Mouse (Mus musculus): Measurements from ENCODE around the gene Lrrc75a. TPM values are rescaled to one million over a fixed set of nuclear protein-coding genes. Genes with fewer than 3 reads are reported as not detected.

The Lrrc75a gene
- polyA plus RNA-seq, 1 experiment = 29.0 TPM

DNA sequence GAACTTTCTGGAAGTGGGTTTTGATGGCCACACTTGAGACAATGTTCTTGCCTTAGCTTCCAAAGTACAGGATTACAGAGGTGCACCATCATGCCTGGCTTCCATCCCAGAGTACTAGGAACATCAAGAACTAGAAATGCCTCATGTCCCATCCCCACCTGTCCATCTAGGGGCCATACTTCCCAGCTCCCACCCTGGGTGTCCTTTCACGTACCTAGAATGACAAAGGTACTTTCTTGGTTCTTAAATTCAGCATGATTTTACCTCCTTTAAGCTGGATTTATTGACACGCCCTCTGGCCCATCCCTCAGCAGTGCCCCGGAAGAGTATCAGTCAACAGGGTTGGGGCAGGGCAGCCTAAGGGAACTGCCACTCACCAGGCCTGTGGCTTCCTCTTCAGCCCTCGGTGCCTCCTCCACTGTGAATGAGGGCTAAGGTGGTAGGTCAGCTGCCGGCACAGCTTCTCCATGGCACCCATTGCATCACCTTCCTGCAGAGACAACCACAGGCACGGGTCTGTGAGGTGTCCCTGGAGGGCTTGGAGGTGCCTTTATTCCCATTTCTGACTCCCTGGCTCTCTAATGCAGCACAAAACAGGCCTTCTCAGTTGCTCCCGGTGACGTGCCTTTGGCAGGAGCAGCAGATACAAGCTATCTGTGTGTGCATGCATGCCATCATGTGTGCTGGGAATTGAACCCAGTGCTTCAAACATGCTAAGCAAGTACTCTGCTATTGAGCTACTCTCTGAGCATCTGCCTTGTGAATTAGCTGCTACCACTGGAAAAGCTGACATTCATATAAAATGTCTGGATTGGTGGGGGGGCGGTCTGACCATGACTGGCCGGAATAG is 39.3 kb downstream of the Lrrc75a start:
- 62% methylated on average over 10 of the region's 10 CpGs for WGBS
- DNase-seq = no peak
- TF ChIP-seq POLR2A (IDR thresholded peaks at IDR 0.05; ENCODE audit: borderline replicate concordance, extremely low read depth, low read depth, low read length) (no peak), CTCF (IDR thresholded peaks at IDR 0.05; ENCODE audit: insufficient read depth, low read length) (no peak)
- H3K4me3 ChIP-seq (replicated peaks; ENCODE audit: extremely low read depth, low read depth, low read length) = no peak overlapping the region
- peaks cover 2% of the 10 kb centered on the region for H3K4me1 ChIP-seq (ENCODE audit: control insufficient read depth, insufficient read depth, low read length)

DNA sequence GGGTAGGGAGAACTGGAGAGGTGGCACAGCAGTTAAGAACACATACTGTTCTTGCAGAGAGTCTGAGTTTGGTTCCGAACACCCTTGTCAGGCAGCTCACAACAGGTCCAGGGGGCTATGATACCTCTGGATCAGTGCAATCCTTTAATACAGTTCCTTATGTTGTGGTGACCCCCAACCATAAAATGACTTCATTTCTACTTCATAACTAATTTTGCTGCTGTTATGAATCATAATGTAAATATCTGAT is 40.4 kb downstream of the Lrrc75a start:
- no peak overlapping the region for H3K4me3 ChIP-seq (replicated peaks; ENCODE audit: extremely low read depth, low read depth, low read length)
- no peak for TF ChIP-seq CTCF (IDR thresholded peaks at IDR 0.05; ENCODE audit: insufficient read depth, low read length)
- no peak for TF ChIP-seq POLR2A (IDR thresholded peaks at IDR 0.05; ENCODE audit: borderline replicate concordance, extremely low read depth, low read depth, low read length)
- no peak for DNase-seq
- H3K4me1 ChIP-seq (ENCODE audit: control insufficient read depth, insufficient read depth, low read length) = no peaks in the 10 kb centered on the region; the same call in 1 of the 2 replicates
- 93% methylated on average over 1 of the region's 1 CpGs for WGBS

DNA sequence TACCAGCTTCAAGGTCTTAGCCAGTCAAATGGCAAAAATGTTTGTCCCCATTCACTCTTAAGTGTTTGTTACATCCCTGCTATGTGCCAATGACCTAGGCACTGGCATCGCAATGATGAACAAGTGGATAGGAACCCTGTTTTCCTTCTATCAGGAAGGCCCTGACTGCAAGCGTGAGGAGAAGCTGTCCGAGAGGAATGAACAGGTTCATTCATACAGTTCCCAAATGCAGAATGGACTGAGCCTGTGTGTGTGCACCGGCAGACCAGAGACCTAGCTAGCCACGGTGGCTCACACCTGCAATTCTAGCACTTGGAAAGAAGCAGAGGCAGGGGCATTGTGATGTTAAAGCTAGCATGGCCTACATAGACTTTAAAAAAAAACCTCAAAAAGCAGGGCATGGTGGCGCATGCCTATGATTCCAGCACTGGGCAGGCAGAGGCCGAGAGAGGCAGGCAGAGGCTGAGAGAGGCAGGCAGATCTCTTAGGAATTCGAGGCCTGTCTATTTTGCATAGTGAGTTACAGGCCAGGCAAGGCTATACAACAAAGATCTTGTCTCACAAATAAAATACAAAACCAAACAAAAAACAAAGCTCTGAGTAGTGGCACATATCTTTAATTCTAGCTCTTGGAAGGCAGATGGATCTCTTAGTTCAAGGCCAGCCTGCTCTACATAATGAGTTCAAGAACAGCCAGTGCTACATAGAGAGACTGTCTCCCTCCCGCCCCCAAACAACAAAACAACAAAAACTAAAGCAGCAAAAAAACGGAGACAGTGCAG is 41.0 kb downstream of the Lrrc75a start:
- 62% methylated on average over 10 of the region's 10 CpGs for WGBS
- no peak overlapping the region for H3K4me3 ChIP-seq (replicated peaks; ENCODE audit: extremely low read depth, low read depth, low read length)
- no peaks in the 10 kb centered on the region; the same call in 1 of the 2 replicates for H3K4me1 ChIP-seq (ENCODE audit: control insufficient read depth, insufficient read depth, low read length)
- TF ChIP-seq CTCF (IDR thresholded peaks at IDR 0.05; ENCODE audit: insufficient read depth, low read length) (no peak), POLR2A (IDR thresholded peaks at IDR 0.05; ENCODE audit: borderline replicate concordance, extremely low read depth, low read depth, low read length) (no peak)
- no peak for DNase-seq

DNA sequence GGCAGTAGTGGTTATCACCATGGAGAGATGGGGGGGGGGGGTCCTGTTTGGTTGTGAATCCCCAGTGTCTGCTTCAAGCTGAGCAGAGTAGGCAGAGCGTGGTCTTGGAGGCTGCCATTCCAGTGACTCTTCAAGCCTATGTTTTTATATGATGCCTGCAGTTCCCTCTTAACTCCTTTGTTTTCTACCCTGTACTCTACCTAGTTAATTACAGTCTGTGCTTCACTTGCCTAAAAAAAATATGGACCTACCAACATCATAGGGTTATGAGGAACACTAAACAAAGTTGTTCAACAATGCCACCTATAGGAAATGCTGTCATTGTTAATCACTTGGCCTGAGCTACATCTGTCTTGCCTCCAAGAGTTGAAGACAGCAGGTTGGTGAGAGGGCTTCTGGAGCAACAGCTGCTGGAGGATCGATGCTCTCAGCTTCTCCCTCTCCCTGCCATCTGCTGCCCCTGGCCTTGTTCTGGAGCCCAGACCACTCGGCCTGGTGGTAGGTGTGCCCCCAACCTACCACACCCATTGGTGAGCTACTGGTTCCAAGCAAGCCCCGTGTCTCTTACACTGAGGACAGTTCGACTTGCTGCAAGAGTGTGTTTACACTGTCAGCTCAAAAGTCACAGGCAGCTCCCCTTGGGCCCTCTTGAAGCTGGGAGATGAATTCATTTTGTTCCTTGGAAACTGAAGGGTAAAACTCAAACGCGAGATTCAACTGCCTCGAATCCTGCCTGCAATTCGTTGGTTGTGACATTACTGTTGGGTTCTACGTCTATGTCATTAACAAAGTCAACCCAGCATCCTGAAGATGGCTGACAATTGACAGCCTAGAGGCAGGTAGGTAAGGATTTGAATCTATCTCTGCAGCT is 41.8 kb downstream of the Lrrc75a start:
- Histone ChIP-seq H3K4me1 (ENCODE audit: control insufficient read depth, insufficient read depth, low read length) (no peaks in the 10 kb centered on the region; the same call in 1 of the 2 replicates), H3K4me3 (replicated peaks; ENCODE audit: extremely low read depth, low read depth, low read length) (no peak overlapping the region)
- TF ChIP-seq CTCF (IDR thresholded peaks at IDR 0.05; ENCODE audit: insufficient read depth, low read length) = no peak
- no peak for TF ChIP-seq POLR2A (IDR thresholded peaks at IDR 0.05; ENCODE audit: borderline replicate concordance, extremely low read depth, low read depth, low read length)
- WGBS = 44% methylated on average over 10 of the region's 10 CpGs
- DNase-seq = no peak

DNA sequence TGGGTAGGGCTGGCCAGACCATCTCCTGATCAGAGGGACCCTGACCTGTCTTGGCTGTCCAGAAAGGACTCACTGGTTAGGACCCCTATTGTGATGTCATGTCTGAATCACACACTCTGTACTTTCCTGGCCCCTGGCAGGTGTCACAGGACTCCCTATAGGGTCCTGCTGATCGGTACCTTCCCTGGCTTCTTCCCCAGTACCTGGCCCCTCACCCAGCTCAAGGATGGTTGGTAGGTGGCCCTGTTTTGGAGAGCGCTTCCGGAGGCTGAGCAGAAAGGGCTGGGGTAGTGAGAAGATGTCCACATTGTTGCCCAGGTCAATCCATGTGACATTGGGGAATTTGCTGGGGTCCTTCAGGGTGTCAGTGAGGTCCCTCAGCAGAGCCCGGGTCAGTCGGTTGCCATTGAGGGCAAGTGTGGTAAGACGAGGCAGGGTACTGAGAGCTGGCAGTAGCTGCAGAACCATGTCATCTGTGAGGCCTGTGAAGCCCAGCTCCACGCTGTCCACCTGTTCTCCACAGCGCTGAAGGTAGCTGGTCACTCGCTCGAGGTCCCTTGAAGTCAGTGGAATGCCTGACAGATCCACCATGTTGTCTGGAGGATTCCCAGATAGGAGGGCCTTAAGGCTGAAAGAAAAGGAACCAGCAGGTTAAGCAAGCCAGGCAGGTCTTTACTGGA is 42.6 kb downstream of the Lrrc75a start:
- no peak for DNase-seq
- 58% methylated on average over 10 of the region's 10 CpGs for WGBS
- no peak for TF ChIP-seq CTCF (IDR thresholded peaks at IDR 0.05; ENCODE audit: insufficient read depth, low read length)
- TF ChIP-seq POLR2A (IDR thresholded peaks at IDR 0.05; ENCODE audit: borderline replicate concordance, extremely low read depth, low read depth, low read length) = no peak
- H3K4me3 ChIP-seq (replicated peaks; ENCODE audit: extremely low read depth, low read depth, low read length) = no peak overlapping the region
- H3K4me1 ChIP-seq (ENCODE audit: control insufficient read depth, insufficient read depth, low read length) = no peaks in the 10 kb centered on the region; the same call in 1 of the 2 replicates

DNA sequence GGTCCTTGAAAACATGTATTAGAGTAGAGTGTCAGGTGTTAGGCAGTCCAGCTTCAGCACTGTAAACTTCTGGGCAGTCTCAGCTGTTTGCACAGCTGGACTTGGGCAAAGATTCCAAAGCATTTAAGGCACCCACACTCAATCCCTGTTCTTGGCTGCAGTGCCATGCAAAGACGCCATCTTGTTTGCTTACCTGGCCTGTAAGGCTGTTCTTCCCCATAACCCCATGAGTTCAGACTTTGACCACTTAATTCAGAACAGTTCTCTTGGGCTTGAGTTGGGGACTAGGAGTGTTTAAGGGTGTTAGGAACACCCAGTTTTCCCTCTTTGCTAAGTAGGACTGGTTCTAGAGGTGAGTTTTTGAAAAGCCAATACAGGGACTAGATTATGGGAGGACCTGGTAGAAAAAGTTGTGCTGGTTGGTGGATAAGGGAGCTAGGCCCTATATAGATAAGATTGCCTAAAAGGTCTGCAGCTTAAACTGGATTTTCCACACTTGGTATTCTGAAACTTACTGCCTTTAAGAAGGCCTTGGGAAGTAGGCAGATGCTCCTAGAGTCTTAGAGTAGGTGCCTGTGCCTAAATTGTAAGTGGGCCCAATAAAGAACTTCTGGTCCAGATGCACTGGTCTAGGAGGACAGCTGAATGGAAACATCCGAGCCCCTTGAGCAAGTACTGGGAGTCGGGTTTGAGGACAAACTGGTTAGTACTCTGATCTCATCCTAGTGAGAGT is 43.3 kb downstream of the Lrrc75a start:
- no peak overlapping the region for H3K4me3 ChIP-seq (replicated peaks; ENCODE audit: extremely low read depth, low read depth, low read length)
- H3K4me1 ChIP-seq (ENCODE audit: control insufficient read depth, insufficient read depth, low read length) = no peaks in the 10 kb centered on the region; the same call in 1 of the 2 replicates
- TF ChIP-seq CTCF (IDR thresholded peaks at IDR 0.05; ENCODE audit: insufficient read depth, low read length) (no peak), POLR2A (IDR thresholded peaks at IDR 0.05; ENCODE audit: borderline replicate concordance, extremely low read depth, low read depth, low read length) (no peak)
- DNase-seq = no peak
- WGBS = 45% methylated on average over 3 of the region's 3 CpGs

DNA sequence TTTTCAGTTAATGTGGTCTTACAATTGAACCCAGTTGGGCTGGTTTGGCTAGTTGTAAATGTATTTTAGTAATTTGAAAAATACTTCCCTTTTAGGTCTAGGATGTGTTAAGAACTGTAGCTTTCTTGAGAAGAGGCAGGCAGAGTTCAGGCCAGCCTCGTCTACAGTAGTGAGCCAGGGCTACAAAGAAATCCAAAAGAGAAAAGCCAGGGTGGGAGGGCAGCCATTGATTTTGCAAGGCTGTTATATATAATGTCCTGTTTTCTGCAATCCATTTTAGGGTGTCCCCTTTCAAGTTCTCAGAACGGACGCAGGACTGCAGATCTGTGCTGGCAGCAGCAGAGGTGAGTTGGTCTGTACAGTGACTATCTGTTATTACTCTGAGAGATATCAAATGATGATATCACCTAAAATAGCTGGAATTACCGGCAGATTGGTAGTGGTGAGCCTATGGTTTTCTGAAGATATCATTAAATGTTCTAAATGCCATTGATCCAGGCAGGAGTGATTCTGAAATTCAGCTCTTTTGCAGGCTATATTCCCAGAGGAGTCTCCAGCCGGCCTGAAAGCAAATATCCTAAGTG is 44.1 kb downstream of the Lrrc75a start:
- TF ChIP-seq CTCF (IDR thresholded peaks at IDR 0.05; ENCODE audit: insufficient read depth, low read length) (no peak), POLR2A (IDR thresholded peaks at IDR 0.05; ENCODE audit: borderline replicate concordance, extremely low read depth, low read depth, low read length) (no peak)
- Histone ChIP-seq H3K4me3 (replicated peaks; ENCODE audit: extremely low read depth, low read depth, low read length) (no peak overlapping the region), H3K4me1 (ENCODE audit: control insufficient read depth, insufficient read depth, low read length) (no peaks in the 10 kb centered on the region; the same call in 1 of the 2 replicates)
- no peak for DNase-seq
- 30% methylated on average over 5 of the region's 5 CpGs for WGBS
